Mouse (Mus musculus) c-Kit-negative CD71-positive TER-119-positive erythroid progenitor cells, embryonic 14.5 days (primary cell): ENCODE results near the gene D1Ertd622e.

ENCODE experiments used
- DNase-seq: peaks from one replicate; pipeline ENCODE4 v3.0.0-alpha.2; 2013; ENCODE audit warnings: low read depth, low spot score

D1Ertd622e gene

GRCm38 (mm10) chr1:97634104-97634503 is 27.8 kb downstream of the D1Ertd622e start:
- no peak for DNase-seq

- DNase-seq, result no peak
These were observed 29.2 kb downstream of the D1Ertd622e start for GRCm38 (mm10) chr1:97632545-97633256.

- no peak for DNase-seq
These were observed 29.9 kb downstream of the D1Ertd622e start for GRCm38 (mm10) chr1:97631843-97632470.

- DNase-seq, result no peak
These were observed 31.7 kb downstream of the D1Ertd622e start for GRCm38 (mm10) chr1:97630146-97630545.

- DNase-seq, result no peak
These were observed 33.0 kb downstream of the D1Ertd622e start for GRCm38 (mm10) chr1:97628859-97629258.

GRCm38 (mm10) chr1:97628016-97628415 is 33.9 kb downstream of the D1Ertd622e start:
- no peak for DNase-seq

GRCm38 (mm10) chr1:97625427-97625826 is 36.4 kb downstream of the D1Ertd622e start:
- DNase-seq, result no peak

GRCm38 (mm10) chr1:97624386-97624785 is 37.5 kb downstream of the D1Ertd622e start:
- DNase-seq, result no peak

GRCm38 (mm10) chr1:97623214-97623856 is 38.5 kb downstream of the D1Ertd622e start:
- no peak for DNase-seq

GRCm38 (mm10) chr1:97622574-97623208 is 39.2 kb downstream of the D1Ertd622e start:
- DNase-seq, result no peak

GRCm38 (mm10) chr1:97619621-97620320 is 42.1 kb downstream of the D1Ertd622e start:
- no peak for DNase-seq

GRCm38 (mm10) chr1:97615525-97615924 is 46.3 kb downstream of the D1Ertd622e start:
- no peak for DNase-seq

- no peak for DNase-seq
These were observed 47.1 kb downstream of the D1Ertd622e start for GRCm38 (mm10) chr1:97614531-97615462.

GRCm38 (mm10) chr1:97611747-97612146 is 50.1 kb downstream of the D1Ertd622e start:
- no peak for DNase-seq

GRCm38 (mm10) chr1:97603361-97603760 is 58.5 kb downstream of the D1Ertd622e start:
- no peak for DNase-seq

- no peak for DNase-seq
These were observed 61.5 kb downstream of the D1Ertd622e start for GRCm38 (mm10) chr1:97600371-97600770.

- DNase-seq, result no peak
These were observed 62.8 kb downstream of the D1Ertd622e start for GRCm38 (mm10) chr1:97599101-97599500.

- DNase-seq, result no peak
These were observed 73.3 kb downstream of the D1Ertd622e start for GRCm38 (mm10) chr1:97588561-97588960.

GRCm38 (mm10) chr1:97585106-97585505 is 76.8 kb downstream of the D1Ertd622e start:
- no peak for DNase-seq

GRCm38 (mm10) chr1:97584171-97584570 is 77.7 kb downstream of the D1Ertd622e start:
- DNase-seq, result no peak

- no peak for DNase-seq
These were observed 78.8 kb downstream of the D1Ertd622e start for GRCm38 (mm10) chr1:97583085-97583484.
